Comparison of ENCODE assay signal across 9 mouse cellular contexts in genomic region chr17:27134187-27134586, GRCm38 (mm10). TPM values are rescaled to one million over a fixed set of nuclear protein-coding genes. Genes with fewer than 3 reads are reported as not detected.
DNase-seq lines count a peak whose midpoint lies in the region; ATAC-seq and TF ChIP-seq lines count a peak whose summit lies in the region.
"Had no signal": no experiment of that assay in that cellular context is flagged by ENCODE, and none has a peak within 500 bp of the region (broad histone marks: within the 10 kb centered on the region; RNA-seq: fewer than 3 reads in every experiment).

No protein-coding gene starts in this region.

- 0 out of 2 replicates have a peak, but pooled peaks have one; percentile 7 for ATAC-seq in heart, embryonic 12.5 days (ENCODE audit: insufficient number of reproducible peaks, low FRiP score)
- peak; percentile 24 for ATAC-seq in hindbrain, embryonic 12.5 days (ENCODE audit: low FRiP score)
- ATAC-seq in megakaryocyte, adult 5-6 weeks (ENCODE audit: poor library complexity, severe bottlenecking): 0 out of 2 replicates have a peak, but pooled peaks have one; percentile 1
- ATAC-seq in monocyte, adult 5-6 weeks (replicated peaks; ENCODE audit: insufficient number of reproducible peaks, low FRiP score, low TSS enrichment, poor library complexity, severe bottlenecking): no peak

- no peak for TF ChIP-seq EP300 in MEL (IDR thresholded peaks at IDR 0.05; ENCODE audit: low read depth in 1 of 2, low read length in 2 of 2)

- no peak for TF ChIP-seq RAD21 in MEL (IDR thresholded peaks at IDR 0.05; ENCODE audit: low read depth, low read length)

- peak overlapping the region; percentile 67 for H3K4me2 ChIP-seq in heart, embryonic 12.5 days
- H3K4me2 ChIP-seq in hindbrain, embryonic 12.5 days (replicated peaks): peak overlapping the region; percentile 52

- H3K36me3 ChIP-seq in heart, embryonic 12.5 days: no peaks in the 10 kb centered on the region
- H3K36me3 ChIP-seq in MEL (ENCODE audit: control insufficient read depth in 1 of 2, insufficient read depth in 2 of 2, low read length in 2 of 2): peaks cover 0 to 6% of the 10 kb centered on the region in 2 experiments; a peak in 1 of 4 replicates
- no peaks in the 10 kb centered on the region for H3K36me3 ChIP-seq in hindbrain, embryonic 12.5 days

- intact Hi-C loops in heart, postnatal 14 days (cut with DNase I): loop anchor here (10.0 kb wide), 1 partner anchor 381 kb away; no protein-coding TSS in a partner anchor

- TF ChIP-seq CTCF in MEL (IDR thresholded peaks at IDR 0.05 in 2 of 3, conservative IDR thresholded peaks at IDR 0.05 in 1 of 3; ENCODE audit: control insufficient read depth in 1 of 3, insufficient read depth in 1 of 3, low read depth in 2 of 3, low read length in 3 of 3, poor library complexity in 1 of 3, severe bottlenecking in 1 of 3): no peak

- H3K27me3 ChIP-seq in heart, embryonic 12.5 days (replicated peaks): 0 out of 2 replicates have a peak, but pooled peaks cover 3% of the 10 kb centered on the region
- H3K27me3 ChIP-seq in MEL (ENCODE audit: control insufficient read depth in 1 of 2, insufficient read depth in 2 of 2, low read length in 2 of 2): no peaks in the 10 kb centered on the region
- peaks cover 7% of the 10 kb centered on the region; the same call in 1 of the 2 replicates for H3K27me3 ChIP-seq in hindbrain, embryonic 12.5 days

- 0 out of 2 replicates have a peak overlapping the region, but pooled peaks have one; percentile 77 for H3K9ac ChIP-seq in heart, embryonic 12.5 days
- peak overlapping the region; percentile 63 for H3K9ac ChIP-seq in MEL (ENCODE audit: control insufficient read depth, low read depth, low read length, poor library complexity, severe bottlenecking)
- 0 out of 2 replicates have a peak overlapping the region, but pooled peaks have one; percentile 29 for H3K9ac ChIP-seq in hindbrain, embryonic 12.5 days

- TF ChIP-seq POLR2A in MEL (IDR thresholded peaks at IDR 0.05; ENCODE audit: control insufficient read depth in 1 of 2, insufficient read depth in 1 of 2, low read depth in 1 of 2, low read length in 2 of 2, poor library complexity in 1 of 2): no peak

- H3K9me3 ChIP-seq in heart, embryonic 12.5 days (replicated peaks): no peaks in the 10 kb centered on the region
- no peaks in the 10 kb centered on the region for H3K9me3 ChIP-seq in MEL (replicated peaks; ENCODE audit: insufficient read depth, low read length)
- no peaks in the 10 kb centered on the region for H3K9me3 ChIP-seq in hindbrain, embryonic 12.5 days (replicated peaks)

- H3K27ac ChIP-seq in heart, embryonic 12.5 days (ENCODE audit: poor library complexity, severe bottlenecking): no peak overlapping the region
- H3K27ac ChIP-seq in MEL (ENCODE audit: control insufficient read depth, low read depth, low read length): peak overlapping the region; percentile 79
- peak overlapping the region; percentile 87 for H3K27ac ChIP-seq in hindbrain, embryonic 12.5 days

- DNase-seq in heart, postnatal 14 days: no peak
- no peak for DNase-seq in MEL (ENCODE audit: low read depth, low spot score)
- no peak for DNase-seq in cerebellum, adult 9-11 months
- DNase-seq in T-cell, adult 2 months (ENCODE audit: low spot score): no peak

- peak overlapping the region; percentile 71 for H3K4me3 ChIP-seq in heart, embryonic 12.5 days
- H3K4me3 ChIP-seq in MEL (ENCODE audit: control insufficient read depth in 1 of 2, insufficient read depth in 1 of 2, low read depth in 2 of 2, low read length in 2 of 2): peak overlapping the region; percentile 53 to 55
- H3K4me3 ChIP-seq in hindbrain, embryonic 12.5 days: peak overlapping the region; percentile 71

- peaks cover 22% of the 10 kb centered on the region for H3K4me1 ChIP-seq in heart, embryonic 12.5 days (replicated peaks)
- H3K4me1 ChIP-seq in MEL (ENCODE audit: control insufficient read depth in 1 of 2, insufficient read depth in 2 of 2, low read length in 2 of 2): peaks cover 0 to 12% of the 10 kb centered on the region in 2 experiments; a peak in 2 of 4 replicates
- H3K4me1 ChIP-seq in hindbrain, embryonic 12.5 days: peaks cover 52% of the 10 kb centered on the region

- 14% methylated on average over 9 of the region's 9 CpGs for WGBS in heart, embryonic 12.5 days
- 32% methylated on average over 8 of the region's 9 CpGs for WGBS in hindbrain, embryonic 12.5 days

- peaks cover 7% of the 10 kb centered on the region for H3K79me2 ChIP-seq in MEL (ENCODE audit: control insufficient read depth, insufficient read depth, low read length, poor library complexity)

TF ChIP-seq in MEL, 35 proteins besides CTCF, POLR2A, EP300 and RAD21:
- TF ChIP-seq HCFC1 (IDR thresholded peaks at IDR 0.05; ENCODE audit: low read depth, low read length): no peak
- TF ChIP-seq JUND (IDR thresholded peaks at IDR 0.05; ENCODE audit: low read depth, low read length): no peak
- TF ChIP-seq ELF1 (IDR thresholded peaks at IDR 0.05; ENCODE audit: low read depth, low read length): no peak
- TF ChIP-seq GATA1 (IDR thresholded peaks at IDR 0.05; ENCODE audit: low read depth, low read length): no peak
- TF ChIP-seq MXI1 (IDR thresholded peaks at IDR 0.05; ENCODE audit: low read depth, low read length): peak; percentile 70; the same call in 1 of the 2 replicates
- no peak for TF ChIP-seq CHD1 (IDR thresholded peaks at IDR 0.05; ENCODE audit: low read depth, low read length)
- TF ChIP-seq KAT2A (conservative IDR thresholded peaks at IDR 0.05; ENCODE audit: low read depth, low read length): no peak
- TF ChIP-seq ZC3H11A (IDR thresholded peaks at IDR 0.05; ENCODE audit: low read depth, low read length): no peak
- TF ChIP-seq CHD2 (IDR thresholded peaks at IDR 0.05; ENCODE audit: low read length): no peak
- TF ChIP-seq POLR2AphosphoS5 (IDR thresholded peaks at IDR 0.05; ENCODE audit: borderline replicate concordance, low read depth, low read length): no peak; the same call in 1 of the 2 replicates
- TF ChIP-seq USF1 (IDR thresholded peaks at IDR 0.05; ENCODE audit: low read depth, low read length): no peak
- no peak for TF ChIP-seq BHLHE40 (IDR thresholded peaks at IDR 0.05; ENCODE audit: borderline replicate concordance, low read depth, low read length)
- peak; percentile 50; the same call in 1 of the 2 replicates for TF ChIP-seq MYC (IDR thresholded peaks at IDR 0.05; ENCODE audit: low read depth, low read length)
- TF ChIP-seq ZMIZ1 (IDR thresholded peaks at IDR 0.05; ENCODE audit: low read depth, low read length): no peak
- TF ChIP-seq MEF2A (IDR thresholded peaks at IDR 0.05; ENCODE audit: extremely low read depth, insufficient replicate concordance, low read depth, low read length, poor library complexity, severe bottlenecking): no peak
- no peak for TF ChIP-seq GABPA (IDR thresholded peaks at IDR 0.05; ENCODE audit: low read depth, low read length)
- peak; percentile 13; the same call in 1 of the 2 replicates for TF ChIP-seq SIN3A (IDR thresholded peaks at IDR 0.05; ENCODE audit: low read length)
- TF ChIP-seq USF2 (IDR thresholded peaks at IDR 0.05; ENCODE audit: borderline replicate concordance in 1 of 2, insufficient read depth in 1 of 2, low read depth in 1 of 2, low read length in 2 of 2): no peak

RNA-seq across cellular contexts. Expression of gene Uqcc2, which starts 0.5 kb away (rescaled TPM):
- polyA plus RNA-seq in heart, embryonic 12.5 days (2016; fragmentation: Nextera tagmentation; extraction: Ambion mirVana): 294 and 296 TPM in 2 replicates
- 100 to 1,000 TPM; 270 to 283 TPM for total RNA-seq in heart, postnatal 14 days (2021)
- 270 and 329 TPM in 2 replicates for total RNA-seq in MEL (2012; rRNA removed)
- polyA plus RNA-seq in MEL (2012; ENCODE audit: insufficient read depth in 1 of 2, insufficient read length in 2 of 2, low read depth in 1 of 2, low replicate concordance in 2 of 2, missing spikeins in 1 of 2): 100 to 1,000 TPM in 1 of 2 experiments, not detected in 1; 176 TPM
- polyA plus RNA-seq in hindbrain, embryonic 12.5 days (2016; fragmentation: Nextera tagmentation; extraction: Ambion mirVana): 263 and 312 TPM in 2 replicates
- total RNA-seq in megakaryocyte, adult 5-6 weeks (2015): 92.0 and 94.4 TPM in 2 replicates
- total RNA-seq in megakaryocyte, adult 5-6 weeks (2017): 88.7 and 110 TPM in 2 replicates
- total RNA-seq in monocyte, adult 5-6 weeks (2017): 79.3 to 105 TPM (median 82.5 TPM) in 3 replicates

RNA-seq across cellular contexts. Expression of gene Ip6k3, which starts 33.4 kb away (rescaled TPM):
- 0.18 and 0.31 TPM in 2 replicates for polyA plus RNA-seq in heart, embryonic 12.5 days (2016; fragmentation: Nextera tagmentation; extraction: Ambion mirVana)
- total RNA-seq in heart, postnatal 14 days (2021): 10 to 100 TPM in 1 of 2 experiments, 1 to 10 TPM in 1; 8.9 to 10.7 TPM
- total RNA-seq in MEL (2012; rRNA removed): not detected in 2 replicates
- polyA plus RNA-seq in MEL (2012; ENCODE audit: insufficient read depth in 1 of 2, insufficient read length in 2 of 2, low read depth in 1 of 2, low replicate concordance in 2 of 2, missing spikeins in 1 of 2): not detected
- 0.40 and 0.54 TPM in 2 replicates for polyA plus RNA-seq in hindbrain, embryonic 12.5 days (2016; fragmentation: Nextera tagmentation; extraction: Ambion mirVana)
- total RNA-seq in megakaryocyte, adult 5-6 weeks (2015): 0.91 and 1.6 TPM in 2 replicates
- total RNA-seq in megakaryocyte, adult 5-6 weeks (2017): 0.77 and 1.3 TPM in 2 replicates
- 5.4 to 8.6 TPM (median 7.0 TPM) in 3 replicates for total RNA-seq in monocyte, adult 5-6 weeks (2017)
- total RNA-seq: left cerebral cortex, postnatal 4 days had no signal
